Mouse (Mus musculus) cerebellum, postnatal 4 days (tissue): Measurements from ENCODE around the gene Rbm25.

Source experiments
- DNase-seq, 2 experiments: peaks; one replicate each; pipeline ENCODE4 v3.0.0; 2022; ENCODE audit warnings: low spot score in 2 of 2, mixed read lengths in 1 of 2

Gene Rbm25

DNA sequence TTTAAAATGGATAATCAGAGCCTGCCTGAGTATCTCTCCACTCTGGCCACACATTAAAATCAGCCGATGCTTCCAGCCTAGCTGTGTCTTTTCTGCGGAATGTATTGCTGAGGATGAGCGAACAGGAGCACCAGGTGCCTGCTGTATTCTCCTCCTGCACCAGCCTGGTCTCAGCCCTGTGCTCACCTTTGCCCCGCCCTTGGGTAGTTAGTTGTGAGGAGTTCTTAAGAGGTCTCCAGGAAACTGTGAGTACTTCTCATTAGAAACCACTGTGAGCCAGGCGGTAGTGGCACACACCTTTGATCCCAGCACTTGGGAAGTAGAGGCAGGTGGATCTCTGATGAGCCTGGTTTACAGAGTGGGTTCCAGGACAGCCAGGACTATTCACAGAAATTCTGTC lies 101.2 kb downstream of the Rbm25 start:
- no peak for DNase-seq
